ENCODE assay signal across 22 mouse cellular contexts in the genomic region with DNA sequence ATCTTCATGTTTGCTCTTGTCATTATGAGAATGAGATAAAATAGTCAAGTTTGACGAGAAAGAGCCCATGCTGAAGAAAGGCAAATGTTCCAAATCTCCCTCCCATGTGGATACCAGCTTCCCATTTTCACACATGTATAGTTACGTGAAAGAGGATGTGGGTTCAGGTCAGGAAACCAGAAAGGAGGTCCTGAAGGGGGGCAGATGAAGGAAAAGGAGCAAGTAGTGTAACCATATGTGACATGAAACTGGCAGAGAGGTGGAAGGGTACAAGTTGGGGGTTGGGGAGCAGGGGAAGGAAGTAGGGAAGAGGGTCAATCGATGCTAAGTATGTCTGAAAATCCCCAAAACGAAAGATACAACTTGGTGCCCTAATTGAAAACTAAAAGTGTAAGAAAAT.
DNase-seq lines count a peak whose midpoint lies in the region; ATAC-seq and TF ChIP-seq lines count a peak whose summit lies in the region.
"Had no signal": no experiment of that assay in that cellular context is flagged by ENCODE, and none has a peak within 500 bp of the region (broad histone marks: within the 10 kb centered on the region; RNA-seq: fewer than 3 reads in every experiment).

No protein-coding gene starts in this region.

- TF ChIP-seq POLR2A in CH12.LX (IDR thresholded peaks at IDR 0.05; ENCODE audit: low read depth, low read length): no peak

- no peak overlapping the region for H3K27ac ChIP-seq in CH12.LX (ENCODE audit: insufficient read depth, low read depth)
- H3K27ac ChIP-seq: embryonic facial prominence, embryonic 12.5 days; forebrain, embryonic 12.5 days; heart, embryonic 10.5 days; hindbrain, embryonic 13.5 days; hindbrain, postnatal 0 days had no signal

- TF ChIP-seq EP300 in CH12.LX (IDR thresholded peaks at IDR 0.05; ENCODE audit: low read length): 0 out of 2 replicates have a peak, but pooled peaks have one; percentile 6

- no peak overlapping the region for H3K9ac ChIP-seq in CH12.LX (ENCODE audit: insufficient read depth, low read depth)
- H3K9ac ChIP-seq: embryonic facial prominence, embryonic 12.5 days; forebrain, embryonic 12.5 days; hindbrain, embryonic 13.5 days had no signal

- dilution Hi-C loops in CH12.LX (cut with MboI; ENCODE audit: extremely low pct_ligation_motif_present, extremely low pct_unique_long_range_greater_than_20kb, low sequenced_read_pairs): no loop called here

- no peaks in the 10 kb centered on the region for H3K9me3 ChIP-seq in CH12.LX (replicated peaks; ENCODE audit: low read length)
- H3K9me3 ChIP-seq: embryonic facial prominence, embryonic 12.5 days; forebrain, embryonic 12.5 days; heart, embryonic 10.5 days; hindbrain, embryonic 13.5 days had no signal

- H3K4me2 ChIP-seq in CH12.LX (ENCODE audit: insufficient read depth, low read depth, poor library complexity, severe bottlenecking): 0 out of 2 replicates have a peak overlapping the region, but pooled peaks have one; percentile 1
- H3K4me2 ChIP-seq: embryonic facial prominence, embryonic 12.5 days; forebrain, embryonic 12.5 days; hindbrain, embryonic 13.5 days had no signal

- no peaks in the 10 kb centered on the region for H3K27me3 ChIP-seq in CH12.LX (replicated peaks)
- H3K27me3 ChIP-seq: embryonic facial prominence, embryonic 12.5 days; forebrain, embryonic 12.5 days; hindbrain, embryonic 13.5 days had no signal

- peaks cover 5 to 21% of the 10 kb centered on the region in 2 experiments; a peak in 3 of 4 replicates for H3K4me1 ChIP-seq in CH12.LX (ENCODE audit: control insufficient read depth in 1 of 2, insufficient read depth in 2 of 2)
- H3K4me1 ChIP-seq: embryonic facial prominence, embryonic 12.5 days; forebrain, embryonic 12.5 days; heart, embryonic 10.5 days; hindbrain, embryonic 13.5 days had no signal

- no peak for TF ChIP-seq RAD21 in CH12.LX (IDR thresholded peaks at IDR 0.05; ENCODE audit: low read depth, low read length)

- H3K4me3 ChIP-seq in CH12.LX (replicated peaks in 1 of 3; ENCODE audit: low read depth in 2 of 3, low read length in 2 of 3, poor library complexity in 1 of 3): no peak overlapping the region
- H3K4me3 ChIP-seq: embryonic facial prominence, embryonic 12.5 days; forebrain, embryonic 12.5 days; heart, embryonic 10.5 days; hindbrain, embryonic 13.5 days had no signal

- peak; percentile 12 for DNase-seq in CH12.LX (ENCODE audit: extremely low read depth)
- peak; percentile 30 for DNase-seq in thymus, postnatal 25 days
- no peak for DNase-seq in gastrocnemius, postnatal 36 days
- DNase-seq in testis, postnatal 14 days (ENCODE audit: low spot score): no peak
- DNase-seq in embryo, embryonic 9.5 days (ENCODE audit: extremely low spot score): no peak
- DNase-seq: adrenal gland, postnatal 14 days; cerebellum, adult 2 months; cerebellum, postnatal 10 days; embryo, embryonic 11 days; gastrocnemius, postnatal 25 days; heart, adult 18-20 months; heart, postnatal 10 days; heart, postnatal 4 days had no signal

- ATAC-seq in granulocyte monocyte progenitor cell, adult 5-6 weeks (replicated peaks; ENCODE audit: poor library complexity, severe bottlenecking): peak; percentile 71
- ATAC-seq in megakaryocyte progenitor cell, adult 5-6 weeks (replicated peaks; ENCODE audit: poor library complexity): peak; percentile 54
- ATAC-seq: CD4-positive, CD25-positive, alpha-beta regulatory T cell, adult 4 months; forebrain, embryonic 16.5 days; hindbrain, postnatal 0 days had no signal

- intact Hi-C loops in gastrocnemius, postnatal 36 days (cut with DNase I): no loop called here

- H3K79me2 ChIP-seq in CH12.LX (replicated peaks; ENCODE audit: control insufficient read depth, extremely low read depth, insufficient read depth, poor library complexity, severe bottlenecking): no peaks in the 10 kb centered on the region

- no peaks in the 10 kb centered on the region for H3K36me3 ChIP-seq in CH12.LX (replicated peaks in 1 of 2; ENCODE audit: control insufficient read depth in 1 of 2, insufficient read depth in 1 of 2, low read length in 1 of 2)
- H3K36me3 ChIP-seq: embryonic facial prominence, embryonic 12.5 days; forebrain, embryonic 12.5 days; heart, embryonic 10.5 days; hindbrain, embryonic 13.5 days had no signal

- in situ Hi-C loops in CH12.LX (cut with MboI; ENCODE audit: low pct_ligation_motif_present, low pct_unique_long_range_greater_than_20kb, low sequenced_read_pairs): no loop called here

- TF ChIP-seq CTCF in CH12.LX (conservative IDR thresholded peaks at IDR 0.05 in 1 of 2, IDR thresholded peaks at IDR 0.05 in 1 of 2; ENCODE audit: low read depth in 2 of 2, low read length in 2 of 2): no peak

TF ChIP-seq in CH12.LX, 34 proteins besides CTCF, POLR2A, EP300 and RAD21:
- TF ChIP-seq ETS1 (conservative IDR thresholded peaks at IDR 0.05; ENCODE audit: low read depth, low read length) (no peak), UBTF (IDR thresholded peaks at IDR 0.05; ENCODE audit: low read depth, low read length) (no peak), USF2 (conservative IDR thresholded peaks at IDR 0.05; ENCODE audit: low read depth, low read length) (no peak), JUN (IDR thresholded peaks at IDR 0.05; ENCODE audit: insufficient read depth, low read depth, low read length) (no peak), KAT2A (IDR thresholded peaks at IDR 0.05; ENCODE audit: insufficient replicate concordance, low read length) (no peak), HCFC1 (IDR thresholded peaks at IDR 0.05; ENCODE audit: low read depth, low read length) (no peak), MEF2A (IDR thresholded peaks at IDR 0.05; ENCODE audit: borderline replicate concordance, low read depth, low read length) (no peak), POLR2AphosphoS2 (IDR thresholded peaks at IDR 0.05; ENCODE audit: low read depth, low read length) (no peak), TBP (conservative IDR thresholded peaks at IDR 0.05; ENCODE audit: low read depth, low read length) (no peak), TCF12 (IDR thresholded peaks at IDR 0.05; ENCODE audit: low read depth, low read length) (no peak), MYC (IDR thresholded peaks at IDR 0.05; ENCODE audit: low read depth, low read length) (no peak), MAFK (IDR thresholded peaks at IDR 0.05; ENCODE audit: insufficient replicate concordance, low read length) (no peak)

Comparison
In these comparisons a context has a peak if more than half of its experiments do, and no peak if none do; other contexts are left out.
1. DNase-seq: peak in CH12.LX (single experiment) and thymus, postnatal 25 days (single experiment); none in gastrocnemius, postnatal 36 days (0 of 2), testis, postnatal 14 days (single experiment) and embryo, embryonic 9.5 days (single experiment).